Mouse (Mus musculus) olfactory bulb, adult 2 months (tissue): ENCODE measurements around the gene Gm21970. TPM values are rescaled to one million over a fixed set of nuclear protein-coding genes. Genes with fewer than 3 reads are reported as not detected.

Experiments
- H3K27ac ChIP-seq: fragments of 200-500 bp; 2 replicates; pipeline ENCODE4 v1.5.1; 2012; ENCODE audit warnings: low read depth, low read length; ENCODE audit not compliant: insufficient read depth
- H3K4me1 ChIP-seq: fragments of 200-500 bp; 2 replicates; pipeline ENCODE4 v1.6.1; 2012; ENCODE audit warnings: low read length; ENCODE audit not compliant: control insufficient read depth, insufficient read depth
- H3K4me3 ChIP-seq: fragments of 200-500 bp; 2 replicates; pipeline ENCODE4 v1.5.1; 2012; ENCODE audit warnings: mild to moderate bottlenecking, low read depth, low read length, moderate library complexity; ENCODE audit not compliant: insufficient read depth
- CTCF ChIP-seq: fragments of 200-500 bp; IDR thresholded peaks from 2 replicates; pipeline ENCODE4 v1.5.1; 2012; ENCODE audit warnings: low read depth, mild to moderate bottlenecking, low read length, moderate library complexity; ENCODE audit not compliant: insufficient read depth
- POLR2A ChIP-seq: fragments of 200-500 bp; IDR thresholded peaks from 2 replicates; pipeline ENCODE4 v1.6.1; 2012; ENCODE audit warnings: mild to moderate bottlenecking, low read depth, low read length, moderate library complexity; ENCODE audit not compliant: insufficient read depth
- WGBS: fragments of 180-500 bp; shearing (Covaris S2); methylation state at CpG from one replicate; pipeline ENCODE4 v1.1.7; 2018; 5-methylcytosine and 5-hydroxymethylcytosine counted together
- polyA plus RNA-seq: library from polyadenylated mRNA; stranded (reverse); fragments of >200 nt; gene quantifications from 2 replicates; pipeline ENCODE4 v1.2.4, GENCODE M21; 2012; ENCODE audit warnings: low replicate concordance; ENCODE audit not compliant: missing spikeins, insufficient read depth, insufficient read length

Gm21970 gene
- polyA plus RNA-seq, 1 experiment = not detected

- WGBS = 86% methylated on average over 4 of the region's 4 CpGs
- Histone ChIP-seq H3K4me1 (no peaks in the 10 kb centered on the region), H3K4me3 (no peak overlapping the region), H3K27ac (no peak overlapping the region)
- TF ChIP-seq CTCF (no peak), POLR2A (no peak)
These were observed 36.9 kb upstream of the Gm21970 start for GRCm38 (mm10) chr16:91354599-91354998.

- Histone ChIP-seq H3K4me3 (no peak overlapping the region), H3K27ac (no peak overlapping the region), H3K4me1 (no peaks in the 10 kb centered on the region)
- no peak for TF ChIP-seq CTCF
- no peak for TF ChIP-seq POLR2A
- WGBS = 81% methylated on average over 12 of the region's 12 CpGs
These were observed 36.4 kb upstream of the Gm21970 start for GRCm38 (mm10) chr16:91355160-91355559.

GRCm38 (mm10) chr16:91356760-91357525, 34.6 kb upstream of the Gm21970 start:
- no peak overlapping the region for H3K4me3 ChIP-seq
- 84% methylated on average over 10 of the region's 10 CpGs for WGBS
- no peaks in the 10 kb centered on the region for H3K4me1 ChIP-seq
- TF ChIP-seq CTCF (no peak), POLR2A (no peak)
- no peak overlapping the region for H3K27ac ChIP-seq

GRCm38 (mm10) chr16:91357526-91357900, 34.0 kb upstream of the Gm21970 start:
- no peak overlapping the region for H3K27ac ChIP-seq
- H3K4me1 ChIP-seq = no peaks in the 10 kb centered on the region
- no peak overlapping the region for H3K4me3 ChIP-seq
- TF ChIP-seq POLR2A = no peak
- TF ChIP-seq CTCF = no peak
- WGBS = 69% methylated on average over 10 of the region's 10 CpGs

- WGBS = 28% methylated on average over 8 of the region's 8 CpGs
- H3K4me3 ChIP-seq = no peak overlapping the region
- no peak overlapping the region for H3K27ac ChIP-seq
- no peak for TF ChIP-seq POLR2A
- no peak for TF ChIP-seq CTCF
- no peaks in the 10 kb centered on the region for H3K4me1 ChIP-seq
These were observed 33.0 kb upstream of the Gm21970 start for GRCm38 (mm10) chr16:91358555-91358954.

- TF ChIP-seq POLR2A = no peak
- TF ChIP-seq CTCF = no peak
- Histone ChIP-seq H3K27ac (no peak overlapping the region), H3K4me3 (no peak overlapping the region), H3K4me1 (no peaks in the 10 kb centered on the region)
- WGBS = 92% methylated on average over 13 of the region's 13 CpGs
These were observed 32.0 kb upstream of the Gm21970 start for GRCm38 (mm10) chr16:91359531-91359930.

GRCm38 (mm10) chr16:91360162-91360561, 31.4 kb upstream of the Gm21970 start:
- H3K4me3 ChIP-seq = no peak overlapping the region
- no peaks in the 10 kb centered on the region for H3K4me1 ChIP-seq
- TF ChIP-seq CTCF = no peak
- TF ChIP-seq POLR2A = no peak
- 78% methylated on average over 3 of the region's 3 CpGs for WGBS
- no peak overlapping the region for H3K27ac ChIP-seq

GRCm38 (mm10) chr16:91362006-91362405, 29.5 kb upstream of the Gm21970 start:
- H3K4me3 ChIP-seq = no peak overlapping the region
- no peak overlapping the region for H3K27ac ChIP-seq
- no peak for TF ChIP-seq POLR2A
- TF ChIP-seq CTCF = no peak
- no peaks in the 10 kb centered on the region for H3K4me1 ChIP-seq
- WGBS = 95% methylated on average over 2 of the region's 2 CpGs

- 48% methylated on average over 12 of the region's 12 CpGs for WGBS
These were observed 28.8 kb upstream of the Gm21970 start for GRCm38 (mm10) chr16:91362616-91363272.

More at GRCm38 (mm10) chr16:91362616-91363272, 28.8 kb upstream of the Gm21970 start:
- no peak overlapping the region for H3K4me3 ChIP-seq
- no peak overlapping the region for H3K27ac ChIP-seq
- TF ChIP-seq CTCF = no peak
- no peak for TF ChIP-seq POLR2A
- H3K4me1 ChIP-seq = no peaks in the 10 kb centered on the region
